Mouse (Mus musculus): ENCODE results near the gene H60b. TPM values are rescaled to one million over a fixed set of nuclear protein-coding genes. Genes with fewer than 3 reads are reported as not detected.

Gene H60b
- 0.66 and 0.96 TPM in 2 replicates for polyA plus RNA-seq (2015; fragmentation: Nextera tagmentation; extraction: Ambion mirVana)

GRCm38 (mm10) chr10:22158310-22158999, at the start of gene H60b, which contains the start of gene Raet1e:
TSS of gene H60b (plus strand) at chr10:22158586.
TSS of gene Raet1e (plus strand) at chr10:22158569.

GRCm38 (mm10) chr10:22149073-22149690, 9.2 kb upstream of the H60b start, which contains the start of gene E030030I06Rik:
TSS of gene E030030I06Rik (minus strand) at chr10:22149270.

Other genes starting within 250 kb of the H60b start
- not detected in 2 replicates for gene 4930444G20Rik, start 90.5 kb upstream of the H60b start, polyA plus RNA-seq (2015; fragmentation: Nextera tagmentation; extraction: Ambion mirVana)
- gene E030030I06Rik, start 9.3 kb upstream of the H60b start, polyA plus RNA-seq (2015; fragmentation: Nextera tagmentation; extraction: Ambion mirVana): 8.1 and 10.1 TPM in 2 replicates
- gene Raet1e, start within 50 bp of the H60b start, polyA plus RNA-seq (2015; fragmentation: Nextera tagmentation; extraction: Ambion mirVana): 3.6 and 4.7 TPM in 2 replicates
- 3.8 and 5.7 TPM in 2 replicates for gene Raet1d, start 202.0 kb downstream of the H60b start, polyA plus RNA-seq (2015; fragmentation: Nextera tagmentation; extraction: Ambion mirVana)